Mouse (Mus musculus) heart, postnatal 0 days (tissue): ENCODE results near the gene Mapk14. TPM values are rescaled to one million over a fixed set of nuclear protein-coding genes. Genes with fewer than 3 reads are reported as not detected.

Experiments used
- ATAC-seq: fragments of 200-750 bp; cut with Nextera tagmentation; 2 replicates; pipeline ENCODE4 v1.8.0; 2017; ENCODE audit warnings: low read depth, moderate number of reproducible peaks, moderate library complexity; ENCODE audit not compliant: insufficient read depth
- DNase-seq: peaks from one replicate; pipeline ENCODE4 v3.0.0-alpha.2; 2016; ENCODE audit warnings: low spot score
- H3K27ac ChIP-seq: fragments of 300-500 bp; sonication (generic); 2 replicates; pipeline ENCODE4 v1.5.1; 2014; ENCODE audit warnings: low read depth, mild to moderate bottlenecking
- H3K27me3 ChIP-seq: fragments of 300-500 bp; sonication (generic); 2 replicates; pipeline ENCODE4 v1.6.1; 2014; ENCODE audit warnings: low read length, mixed read lengths; ENCODE audit not compliant: control insufficient read depth, insufficient read depth
- H3K36me3 ChIP-seq: fragments of 300-500 bp; sonication (generic); replicated peaks from 2 replicates; pipeline ENCODE4 v1.6.1; 2014; ENCODE audit warnings: low read length, mixed read lengths; ENCODE audit not compliant: control insufficient read depth, insufficient read depth
- H3K4me1 ChIP-seq: fragments of 300-500 bp; sonication (generic); 2 replicates; pipeline ENCODE4 v1.6.1; 2014; ENCODE audit warnings: antibody characterized with exemption; ENCODE audit not compliant: control insufficient read depth, insufficient read depth
- H3K4me2 ChIP-seq: fragments of 300-500 bp; sonication (generic); 2 replicates; pipeline ENCODE4 v1.6.1; 2014; ENCODE audit warnings: low read depth, mild to moderate bottlenecking, low read length, moderate library complexity
- H3K4me3 ChIP-seq: fragments of 300-500 bp; sonication (generic); 2 replicates; pipeline ENCODE4 v1.5.1; 2014; ENCODE audit warnings: low read depth, low read length
- H3K9ac ChIP-seq: fragments of 300-500 bp; sonication (generic); replicated peaks from 2 replicates; pipeline ENCODE4 v1.6.1; 2014; ENCODE audit warnings: low read depth, low read length, mixed read lengths
- H3K9me3 ChIP-seq: fragments of 300-500 bp; sonication (generic); replicated peaks from 2 replicates; pipeline ENCODE4 v1.6.1; 2016; ENCODE audit warnings: low read length; ENCODE audit not compliant: control insufficient read depth
- CTCF ChIP-seq: IDR thresholded peaks from 2 replicates; pipeline ENCODE4 v1.5.1; 2016; ENCODE audit warnings: antibody characterized with exemption, control low read depth, low read depth
- EP300 ChIP-seq: IDR thresholded peaks from 2 replicates; pipeline ENCODE4 v1.6.1; 2016; ENCODE audit warnings: antibody characterized with exemption, low read depth
- WGBS: fragments of 180-500 bp; shearing (Covaris S2); extraction: QIAGEN DNeasy Blood & Tissue Kit; methylation state at CpG from one replicate; pipeline ENCODE4 v1.1.7; 2014; 5-methylcytosine and 5-hydroxymethylcytosine counted together
- polyA plus RNA-seq: library from polyadenylated mRNA; unstranded; fragments of >200 nt; fragmentation: Nextera tagmentation; extraction: Ambion mirVana; gene quantifications from 2 replicates; pipeline ENCODE4 v1.2.1, GENCODE M21; 2015
- total RNA-seq: library from RNA; depleted of rRNA; stranded (reverse); fragments of >200 nt; gene quantifications from 2 replicates; pipeline ENCODE4 v1.2.3, GENCODE M21; 2014; ENCODE audit warnings: low replicate concordance

The Mapk14 gene
- total and polyA plus RNA-seq, 2 experiments from 2014 or later: 19.4 to 47.7 TPM

DNA sequence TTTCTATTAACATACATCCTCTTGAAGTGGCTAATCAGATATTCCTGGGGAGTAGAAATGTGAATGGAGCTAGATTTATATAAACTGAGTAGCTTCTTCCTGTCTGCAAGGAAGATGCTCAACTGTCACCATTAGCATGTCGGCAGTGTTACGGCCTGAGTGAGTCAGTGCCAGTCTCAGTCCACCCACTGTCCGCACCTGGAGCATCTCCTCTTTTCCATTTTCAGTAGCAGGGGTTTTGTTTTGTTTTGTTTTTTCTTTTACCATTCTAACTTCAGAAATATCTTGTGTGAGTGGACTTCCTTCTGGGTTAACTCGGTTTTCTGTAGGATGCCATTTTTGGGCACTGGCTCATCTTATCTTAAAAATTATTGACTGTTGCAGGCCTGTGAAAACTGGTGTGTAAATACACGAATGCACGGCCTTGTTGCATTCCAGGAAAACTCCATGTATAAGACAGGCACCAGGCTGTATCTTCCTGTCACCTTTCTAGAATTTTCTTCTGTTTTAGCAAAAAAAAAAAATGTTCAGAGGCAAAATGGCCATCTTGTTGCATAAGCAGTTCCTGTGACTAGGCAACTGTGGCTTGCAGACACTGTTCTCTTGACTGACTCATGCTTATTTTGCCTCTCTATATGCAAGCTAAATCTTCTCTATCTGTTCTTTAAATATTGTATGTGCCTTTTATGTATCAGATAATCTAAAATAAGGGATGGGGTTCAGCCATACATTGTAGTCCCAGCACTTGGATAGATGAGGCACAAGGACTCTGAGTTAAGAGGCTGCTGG is 44.4 kb downstream of the Mapk14 start:
- H3K4me1 ChIP-seq: no peaks in the 10 kb centered on the region
- DNase-seq (no peak), ATAC-seq (no peak)
- H3K36me3 ChIP-seq: peaks cover 47% of the 10 kb centered on the region
- H3K27ac ChIP-seq: no peak overlapping the region
- no peak for TF ChIP-seq EP300
- TF ChIP-seq CTCF: no peak
- H3K4me3 ChIP-seq: no peak overlapping the region
- H3K9me3 ChIP-seq: no peaks in the 10 kb centered on the region
- no peak overlapping the region for H3K4me2 ChIP-seq
- H3K9ac ChIP-seq: no peak overlapping the region
- 84% methylated on average over 6 of the region's 6 CpGs for WGBS
- H3K27me3 ChIP-seq: no peaks in the 10 kb centered on the region

DNA sequence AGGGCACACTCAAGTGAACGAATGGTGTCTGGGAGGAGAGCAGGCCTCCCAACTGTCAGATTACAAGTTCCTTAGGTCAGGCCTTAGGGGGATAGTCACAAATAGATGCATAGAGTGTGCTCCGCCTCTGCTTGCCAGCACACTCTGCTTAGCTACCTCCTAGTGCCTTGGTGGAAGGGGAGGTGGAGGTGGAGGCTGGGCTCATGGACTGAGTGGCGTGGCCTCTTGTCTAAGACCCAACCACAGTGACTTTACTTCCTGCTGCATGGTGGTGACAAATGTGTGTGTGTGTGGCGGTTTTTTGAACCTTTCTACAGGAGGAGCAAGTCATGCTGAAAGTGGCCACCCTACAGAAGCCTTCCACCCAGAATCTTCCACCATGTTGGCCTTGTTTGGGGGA is 45.4 kb downstream of the Mapk14 start:
- no peak overlapping the region for H3K4me2 ChIP-seq
- H3K27ac ChIP-seq: no peak overlapping the region
- H3K4me3 ChIP-seq: no peak overlapping the region
- H3K36me3 ChIP-seq: peaks cover 47% of the 10 kb centered on the region
- no peak for DNase-seq
- H3K4me1 ChIP-seq: no peaks in the 10 kb centered on the region
- TF ChIP-seq CTCF: no peak
- no peak for TF ChIP-seq EP300
- ATAC-seq: no peak
- no peak overlapping the region for H3K9ac ChIP-seq
- no peaks in the 10 kb centered on the region for H3K27me3 ChIP-seq
- WGBS: 82% methylated on average over 4 of the region's 4 CpGs
- no peaks in the 10 kb centered on the region for H3K9me3 ChIP-seq

DNA sequence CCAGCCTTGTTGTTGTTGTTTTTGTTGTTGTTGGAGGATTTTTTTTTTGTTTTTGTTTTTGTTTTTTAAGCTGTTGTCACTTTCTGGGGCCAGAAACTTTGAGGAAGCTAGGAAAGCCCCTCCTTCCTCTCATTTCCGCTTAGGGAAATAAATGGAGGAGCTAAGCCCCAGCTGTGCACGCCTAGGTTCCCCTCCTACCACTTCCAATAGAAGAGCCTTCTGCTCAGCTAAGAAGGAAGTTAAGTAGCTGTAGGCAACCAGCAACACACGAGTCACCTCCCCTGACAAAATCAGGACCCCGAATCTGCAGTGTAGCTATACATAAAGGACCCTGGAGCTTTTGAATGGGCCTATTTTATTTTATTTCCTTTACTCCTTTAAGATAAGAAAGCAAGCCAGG is 46.8 kb downstream of the Mapk14 start:
- Histone ChIP-seq H3K9ac (no peak overlapping the region), H3K27ac (no peak overlapping the region), H3K36me3 (peaks cover 47% of the 10 kb centered on the region), H3K9me3 (no peaks in the 10 kb centered on the region), H3K27me3 (no peaks in the 10 kb centered on the region), H3K4me3 (no peak overlapping the region), H3K4me1 (no peaks in the 10 kb centered on the region), H3K4me2 (no peak overlapping the region)
- TF ChIP-seq EP300: no peak
- TF ChIP-seq CTCF: no peak
- WGBS: 90% methylated on average over 4 of the region's 4 CpGs
- DNase-seq: no peak
- no peak for ATAC-seq

DNA sequence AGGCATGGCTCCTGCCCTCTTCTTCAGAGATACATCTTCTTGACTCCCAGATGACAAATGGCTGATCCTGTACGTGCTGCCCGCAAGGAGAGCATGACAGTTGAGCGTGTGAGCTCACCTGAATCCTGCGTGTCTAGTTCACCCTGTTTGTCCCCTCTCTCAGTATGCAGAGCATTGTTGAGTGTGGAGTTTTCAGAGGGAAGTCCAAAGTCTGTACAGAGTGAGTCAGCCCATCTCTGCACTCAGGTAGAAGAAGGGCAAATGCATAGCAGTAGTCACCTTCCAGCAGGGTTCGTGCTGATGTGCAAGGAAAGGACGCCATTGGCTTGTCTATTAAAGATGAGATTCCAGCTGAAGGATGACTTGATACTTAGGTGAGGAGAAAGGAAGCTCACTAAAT is 48.1 kb downstream of the Mapk14 start:
- H3K4me3 ChIP-seq: no peak overlapping the region
- no peak overlapping the region for H3K4me2 ChIP-seq
- no peak for DNase-seq
- no peak overlapping the region for H3K9ac ChIP-seq
- TF ChIP-seq CTCF (no peak), EP300 (no peak)
- H3K4me1 ChIP-seq: no peaks in the 10 kb centered on the region
- ATAC-seq: no peak
- no peaks in the 10 kb centered on the region for H3K27me3 ChIP-seq
- H3K27ac ChIP-seq: no peak overlapping the region
- no peaks in the 10 kb centered on the region; the same call in 1 of the 2 replicates for H3K9me3 ChIP-seq
- peaks cover 55% of the 10 kb centered on the region for H3K36me3 ChIP-seq
- 92% methylated on average over 6 of the region's 6 CpGs for WGBS

DNA sequence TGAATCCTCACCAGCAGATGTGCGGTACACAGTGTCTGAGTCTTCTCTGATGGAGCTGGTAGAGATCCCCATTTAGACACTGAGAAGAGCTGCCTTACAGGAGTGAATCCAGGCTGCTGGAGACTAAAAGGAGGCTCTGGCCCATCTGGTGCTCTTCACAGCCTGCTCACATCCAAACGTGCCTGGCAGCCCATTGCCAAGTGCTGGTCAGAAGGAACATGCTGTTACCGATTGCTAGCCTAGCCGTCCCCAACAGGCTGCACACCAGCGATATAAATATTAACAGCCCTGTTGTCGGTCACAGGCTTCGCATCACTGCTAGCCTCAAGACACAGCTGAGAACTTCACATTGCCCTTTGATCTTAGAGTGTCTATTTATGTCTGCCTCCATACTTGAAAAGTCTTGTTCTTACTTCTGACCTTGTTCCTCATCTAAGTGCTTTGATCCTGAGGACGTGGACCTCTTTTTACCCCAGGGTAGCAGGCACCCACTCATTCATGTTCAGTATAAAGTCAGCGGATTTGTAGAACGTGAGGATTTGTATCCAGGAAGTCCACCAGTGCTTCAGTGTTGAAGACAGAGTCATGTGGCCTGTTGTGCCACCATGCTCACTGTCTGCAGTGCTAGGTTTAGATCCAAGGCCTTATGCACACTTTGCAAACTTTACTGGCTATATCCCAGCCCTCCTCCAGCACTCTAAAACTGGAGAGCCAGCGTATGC is 52.2 kb downstream of the Mapk14 start:
- no peaks in the 10 kb centered on the region for H3K27me3 ChIP-seq
- H3K27ac ChIP-seq: no peak overlapping the region
- TF ChIP-seq EP300: no peak
- TF ChIP-seq CTCF: no peak
- DNase-seq (no peak), ATAC-seq (no peak)
- H3K9me3 ChIP-seq: no peaks in the 10 kb centered on the region; the same call in 1 of the 2 replicates
- no peak overlapping the region for H3K4me2 ChIP-seq
- H3K9ac ChIP-seq: no peak overlapping the region
- no peaks in the 10 kb centered on the region for H3K4me1 ChIP-seq
- H3K4me3 ChIP-seq: no peak overlapping the region
- peaks cover 93% of the 10 kb centered on the region for H3K36me3 ChIP-seq
- WGBS: 91% methylated on average over 11 of the region's 11 CpGs
